Mouse (Mus musculus) gastrocnemius, postnatal 10 days (tissue): ENCODE data around the gene Msln. TPM values are rescaled to one million over a fixed set of nuclear protein-coding genes. Genes with fewer than 3 reads are reported as not detected.

Experiments used
- DNase-seq: peaks from one replicate; pipeline ENCODE4 v3.0.0; 2021; ENCODE audit warnings: mixed read lengths
- microRNA-seq, 2 experiments: library from miRNA; unstranded; fragments of <30 nt; microRNA quantifications; one replicate each; pipeline ENCODE4 v1.2.0; 2021
- total RNA-seq, 2 experiments: library from RNA; stranded (reverse); gene quantifications; 2 replicates each; pipeline ENCODE4 v1.2.3; 2021

Msln gene
- total RNA-seq, 2 experiments from 2014 or later = 0.65 to 0.80 TPM

DNA sequence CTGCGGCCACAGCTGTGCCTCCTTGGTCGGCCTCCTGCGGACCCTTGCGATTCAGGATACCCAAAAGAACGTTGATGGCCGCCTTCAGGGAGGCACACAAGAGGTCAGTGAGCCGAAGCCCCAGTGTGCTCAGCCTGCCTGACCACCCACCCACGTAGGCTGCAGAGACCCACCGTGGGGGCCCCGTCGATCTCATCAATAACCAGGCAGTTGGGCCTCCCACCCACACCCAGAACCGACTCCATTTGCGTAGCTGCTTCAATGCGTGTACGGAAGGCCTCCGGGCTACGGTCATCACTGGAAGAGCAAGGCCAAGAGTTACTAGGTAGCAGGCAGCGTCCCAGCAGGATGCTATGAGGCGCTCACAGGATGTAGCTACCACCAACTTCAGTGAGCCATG, 30.7 kb downstream of the Msln start:
- no peak for DNase-seq

DNA sequence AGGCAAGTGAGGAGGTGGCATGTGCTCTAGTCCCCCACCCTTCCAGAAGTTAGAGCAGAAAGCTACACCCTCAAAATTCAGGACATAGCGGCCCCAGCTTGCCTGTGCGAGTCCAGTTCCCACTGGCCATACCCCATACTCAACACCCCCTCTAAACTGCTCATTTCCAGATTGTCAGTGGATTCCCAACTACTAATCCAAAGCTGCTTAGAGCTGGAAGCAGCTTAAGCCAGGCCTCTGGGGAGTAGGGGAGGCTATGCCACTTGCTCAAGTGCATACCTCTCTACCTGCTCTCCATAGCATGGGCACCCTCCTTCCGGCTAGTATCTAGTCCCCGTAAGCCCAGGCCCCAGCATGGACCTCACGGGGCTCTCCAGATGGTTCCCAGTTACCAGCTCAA, 32.7 kb downstream of the Msln start:
- DNase-seq = no peak

DNA sequence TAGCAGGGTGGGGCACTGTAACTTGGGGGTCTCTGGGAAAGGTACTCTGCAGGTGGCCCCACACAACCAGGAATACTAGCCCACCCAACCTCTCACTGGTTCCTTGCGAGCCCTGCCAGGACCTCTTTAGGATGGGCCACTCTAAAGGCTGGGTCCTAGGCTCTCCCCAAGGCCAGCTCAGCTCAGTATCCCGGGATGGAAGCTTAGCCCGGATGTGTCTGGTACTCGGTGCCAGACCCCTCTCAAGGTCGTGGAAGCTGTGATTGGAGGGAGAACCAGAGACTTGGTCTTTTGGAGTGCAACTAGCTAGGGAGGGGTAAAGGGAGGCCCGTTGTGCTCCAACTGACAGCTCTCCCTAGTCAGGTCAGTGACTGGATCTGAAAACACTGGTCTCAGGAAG, 36.5 kb downstream of the Msln start:
- no peak for DNase-seq

DNA sequence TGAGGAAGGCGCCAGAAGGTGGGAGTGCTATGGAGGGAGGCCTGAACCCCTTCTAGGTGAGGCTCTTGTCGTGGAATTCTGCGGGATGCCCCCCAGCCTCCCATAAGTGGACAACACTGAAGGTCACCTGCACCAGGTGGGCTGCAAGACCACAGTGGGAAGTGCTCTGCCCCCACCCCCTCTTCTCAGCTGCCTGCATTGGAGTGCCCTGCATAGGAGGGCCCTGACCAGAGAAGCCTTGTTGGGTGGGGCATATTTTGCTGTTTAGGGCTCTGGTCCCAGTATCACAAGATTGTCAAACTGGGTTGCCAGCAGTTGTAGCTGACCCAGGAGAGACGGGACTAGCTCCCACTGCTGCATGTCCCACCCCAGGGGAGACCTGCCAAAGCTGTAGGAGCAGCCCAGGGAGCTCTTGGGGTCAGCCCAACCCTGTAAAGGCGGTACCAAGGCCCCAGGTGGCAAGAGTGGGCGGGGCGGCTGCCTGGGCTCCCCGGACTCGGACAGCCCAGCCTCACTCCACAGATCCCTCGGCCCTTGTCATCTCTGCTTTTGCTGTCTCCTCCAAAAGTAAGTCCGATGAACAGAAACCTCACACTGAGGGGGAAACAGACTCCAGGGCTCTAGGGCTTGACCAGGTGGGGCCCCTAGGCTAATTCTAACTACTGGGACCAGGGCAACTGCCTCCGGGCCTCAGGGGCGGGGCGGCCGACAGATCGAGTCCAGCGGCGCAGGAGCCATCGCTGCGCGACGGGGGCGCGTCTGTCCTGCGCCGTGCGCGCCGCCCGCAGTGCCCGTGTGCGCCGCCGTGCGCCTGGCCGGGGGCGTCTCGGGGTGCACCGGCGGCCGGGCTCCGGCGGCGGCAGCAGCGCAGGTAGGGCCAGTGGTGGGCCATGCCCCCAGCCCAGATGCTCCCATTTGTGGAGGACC, 37.2 kb downstream of the Msln start, which contains the start of gene Gng13:
TSS of gene Gng13 (plus strand) at position 461 of the 927 bp plus-strand sequence.
- DNase-seq = no peak

DNA sequence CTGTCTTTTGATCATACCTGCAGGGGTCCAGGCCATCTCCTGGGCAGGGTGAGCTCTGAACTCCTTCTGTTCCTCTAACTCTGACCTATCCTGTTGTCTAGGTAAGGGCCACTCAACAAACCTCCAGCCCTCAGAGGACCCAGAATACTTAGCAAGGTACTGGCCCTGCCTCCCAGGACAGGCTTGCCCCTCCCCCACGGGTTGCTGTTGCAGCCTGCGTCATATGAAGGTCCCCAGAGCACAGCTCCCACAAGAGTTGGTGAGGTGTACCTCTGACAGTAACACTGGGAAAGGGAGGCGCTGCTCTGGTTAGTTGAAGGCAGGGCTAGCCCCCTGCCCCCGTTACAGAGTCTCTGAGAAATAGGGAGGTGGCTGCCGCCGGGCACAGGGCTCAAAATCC, 38.0 kb downstream of the Msln start:
- no peak for DNase-seq

DNA sequence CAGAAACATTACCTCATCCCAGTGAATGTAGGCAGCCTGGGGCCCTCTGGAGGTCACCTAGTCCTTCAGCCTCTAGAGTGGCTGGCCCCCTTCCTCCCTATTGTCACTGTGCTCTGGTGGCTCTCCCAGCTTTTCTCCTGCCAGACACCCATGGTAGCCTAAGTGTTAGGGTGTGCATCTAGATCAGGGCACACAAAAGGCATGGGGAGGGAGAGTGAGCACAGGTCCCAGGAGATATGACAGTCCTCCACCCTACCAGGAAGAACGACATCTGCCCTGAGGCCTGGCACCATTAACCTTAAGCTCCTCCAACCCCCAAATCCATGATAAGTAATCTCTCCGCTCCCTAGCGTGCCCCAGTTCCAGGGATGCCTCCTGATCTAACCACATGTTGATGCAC, 38.6 kb downstream of the Msln start:
- DNase-seq = no peak

DNA sequence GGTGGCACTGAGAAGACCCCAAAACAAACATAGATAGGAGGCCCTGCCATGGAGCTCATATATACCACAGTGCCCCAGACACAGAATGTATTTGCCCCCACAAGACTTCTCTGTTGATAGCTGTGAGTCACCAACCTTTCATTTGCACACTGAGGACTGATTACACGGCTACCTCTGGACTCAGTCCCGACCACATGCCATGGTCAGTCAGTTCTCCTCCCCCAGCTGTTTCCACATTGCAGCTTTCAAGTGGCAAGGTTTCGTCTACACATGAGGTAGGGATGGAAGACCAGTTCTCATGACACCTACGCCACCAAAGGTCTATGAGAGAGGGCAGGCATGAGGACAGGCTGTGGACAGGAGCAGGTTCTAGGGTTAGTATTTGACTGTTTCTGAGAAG, 43.0 kb downstream of the Msln start:
- no peak for DNase-seq

DNA sequence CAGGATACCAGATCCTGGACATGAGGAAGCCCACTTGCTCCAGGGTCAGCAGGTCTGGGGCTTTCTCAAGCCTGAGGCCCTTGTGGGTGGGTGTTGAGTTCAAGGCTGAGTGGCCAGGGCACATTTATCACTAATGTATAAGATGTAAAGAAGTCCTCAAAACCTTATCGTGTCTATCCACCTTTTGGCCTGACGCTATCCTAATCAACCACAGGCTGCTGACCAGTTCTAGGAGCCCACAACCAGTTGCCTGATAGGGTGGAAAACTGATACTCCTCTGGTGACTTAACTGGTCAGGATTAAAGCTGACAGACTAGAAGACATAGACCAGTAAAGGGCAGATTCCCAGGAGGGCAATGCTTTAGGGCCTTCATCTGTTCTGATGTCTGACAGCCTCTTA, 44.2 kb downstream of the Msln start:
- no peak for DNase-seq

DNA sequence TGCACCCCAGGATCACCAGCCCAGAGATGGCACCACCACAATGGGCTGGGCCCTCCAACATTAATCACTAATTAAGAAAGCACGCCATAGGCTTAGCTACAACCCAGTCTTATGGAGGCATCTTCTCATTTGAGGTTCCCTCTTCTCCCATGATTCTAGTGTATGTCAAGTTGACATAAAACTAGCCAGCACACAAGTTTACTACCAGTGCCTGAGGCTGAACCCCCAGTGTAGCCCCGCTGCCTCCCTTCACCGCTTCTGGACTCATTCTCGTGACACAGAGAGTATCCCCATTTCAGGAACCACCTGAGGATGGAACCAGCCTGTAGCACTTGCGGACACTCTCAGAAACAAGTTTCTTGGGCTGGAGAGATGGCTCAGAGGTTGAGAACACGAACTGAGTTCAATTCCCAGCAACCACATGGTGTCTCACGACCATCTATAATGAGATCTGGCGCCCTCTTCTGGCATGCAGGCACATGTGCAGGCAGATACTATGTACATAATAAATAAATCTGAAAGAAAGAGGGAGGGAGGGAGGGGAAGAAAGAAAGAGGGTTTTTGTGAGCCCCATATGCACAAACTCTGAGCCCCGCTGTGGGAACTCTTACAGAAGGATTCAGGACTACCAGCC, 53.2 kb downstream of the Msln start:
- no peak for DNase-seq

Small RNA genes within 50 kb of the gene (microRNA-seq; reads per million reads assigned to microRNA genes)
- gene Gm25083 (0 reads per million in 2 experiments), gene Mir6966 (0 to 0.32 reads per million in 2 experiments)

Other genes starting within 250 kb of the Msln start
- gene Sox8, start 183.7 kb downstream of the Msln start, total RNA-seq = 10 to 100 TPM; 15.2 to 20.2 TPM
- 10 to 100 TPM; 11.5 to 14.5 TPM for gene Lmf1, start 175.3 kb downstream of the Msln start, total RNA-seq
- not detected for gene Gng13, start 37.2 kb downstream of the Msln start, total RNA-seq
- 1 to 10 TPM; 3.2 to 4.3 TPM for gene Chtf18, start 27.0 kb downstream of the Msln start, total RNA-seq
- 1 to 10 TPM; 3.8 to 5.6 TPM for gene Rpusd1, start 26.7 kb downstream of the Msln start, total RNA-seq
- gene Mslnl, start 18.3 kb downstream of the Msln start, total RNA-seq = not detected
- 10 to 100 TPM; 24.3 to 28.4 TPM for gene Narfl, start 19.4 kb upstream of the Msln start, total RNA-seq
- 10 to 100 TPM; 16.8 to 22.2 TPM for gene Haghl, start 31.3 kb upstream of the Msln start, total RNA-seq
- gene Ccdc78, start 32.2 kb upstream of the Msln start, total RNA-seq = not detected
- gene Fam173a, start 38.5 kb upstream of the Msln start, total RNA-seq = 10 to 100 TPM; 38.3 to 39.4 TPM
- gene AC134908.4, start 41.3 kb upstream of the Msln start, total RNA-seq = not detected
- gene Metrn, start 42.8 kb upstream of the Msln start, total RNA-seq = 10 to 100 TPM; 51.5 to 57.4 TPM
- gene Fbxl16, start 54.7 kb upstream of the Msln start, total RNA-seq = 1 to 10 TPM; 2.1 to 2.3 TPM
- 10 to 100 TPM in 1 of 2 experiments, 1 to 10 TPM in 1; 10.0 to 10.8 TPM for gene Wdr24, start 69.2 kb upstream of the Msln start, total RNA-seq
- 10 to 100 TPM; 22.1 to 25.8 TPM for gene Jmjd8, start 74.5 kb upstream of the Msln start, total RNA-seq
- gene Stub1, start 79.0 kb upstream of the Msln start, total RNA-seq = 10 to 100 TPM; 95.7 to 99.9 TPM
- gene Rhbdl1, start 82.9 kb upstream of the Msln start, total RNA-seq = 10 to 100 TPM in 1 of 2 experiments, 1 to 10 TPM in 1; 9.8 to 10.9 TPM
- 1 to 10 TPM; 5.8 to 7.3 TPM for gene Gm20683, start 87.4 kb upstream of the Msln start, total RNA-seq
- gene Rhot2, start 90.5 kb upstream of the Msln start, total RNA-seq = 10 to 100 TPM; 36.8 TPM
- 1 to 10 TPM; 3.3 to 5.2 TPM for gene Wdr90, start 107.1 kb upstream of the Msln start, total RNA-seq
- gene Mcrip2, start 114.4 kb upstream of the Msln start, total RNA-seq = 10 to 100 TPM; 57.9 to 61.8 TPM
- gene Mettl26, start 120.7 kb upstream of the Msln start, total RNA-seq = 10 to 100 TPM; 20.7 to 23.1 TPM
- 1 to 10 TPM in 1 of 2 experiments, under 1 TPM in 1; 0.78 to 1.1 TPM for gene Wfikkn1, start 126.5 kb upstream of the Msln start, total RNA-seq
- 10 to 100 TPM in 1 of 2 experiments, 1 to 10 TPM in 1; 9.3 to 12.6 TPM for gene Rab40c, start 165.3 kb upstream of the Msln start, total RNA-seq
- 10 to 100 TPM; 38.4 to 39.1 TPM for gene Pigq, start 190.6 kb upstream of the Msln start, total RNA-seq
- gene Nhlrc4, start 190.6 kb upstream of the Msln start, total RNA-seq = not detected
- not detected for gene A930017K11Rik, start 198.2 kb upstream of the Msln start, total RNA-seq
- gene Capn15, start 231.4 kb upstream of the Msln start, total RNA-seq = 1 to 10 TPM; 6.7 to 8.6 TPM